Mouse (Mus musculus) lung, postnatal 0 days (tissue): ENCODE measurements around the gene Abracl.

Experiments
- CTCF ChIP-seq: IDR thresholded peaks from 2 replicates; pipeline ENCODE4 v1.5.1; 2016; ENCODE audit warnings: antibody characterized with exemption, mild to moderate bottlenecking
- EP300 ChIP-seq: IDR thresholded peaks from 2 replicates; pipeline ENCODE4 v1.6.1; 2016; ENCODE audit warnings: antibody characterized with exemption, mild to moderate bottlenecking, control low read depth

DNA sequence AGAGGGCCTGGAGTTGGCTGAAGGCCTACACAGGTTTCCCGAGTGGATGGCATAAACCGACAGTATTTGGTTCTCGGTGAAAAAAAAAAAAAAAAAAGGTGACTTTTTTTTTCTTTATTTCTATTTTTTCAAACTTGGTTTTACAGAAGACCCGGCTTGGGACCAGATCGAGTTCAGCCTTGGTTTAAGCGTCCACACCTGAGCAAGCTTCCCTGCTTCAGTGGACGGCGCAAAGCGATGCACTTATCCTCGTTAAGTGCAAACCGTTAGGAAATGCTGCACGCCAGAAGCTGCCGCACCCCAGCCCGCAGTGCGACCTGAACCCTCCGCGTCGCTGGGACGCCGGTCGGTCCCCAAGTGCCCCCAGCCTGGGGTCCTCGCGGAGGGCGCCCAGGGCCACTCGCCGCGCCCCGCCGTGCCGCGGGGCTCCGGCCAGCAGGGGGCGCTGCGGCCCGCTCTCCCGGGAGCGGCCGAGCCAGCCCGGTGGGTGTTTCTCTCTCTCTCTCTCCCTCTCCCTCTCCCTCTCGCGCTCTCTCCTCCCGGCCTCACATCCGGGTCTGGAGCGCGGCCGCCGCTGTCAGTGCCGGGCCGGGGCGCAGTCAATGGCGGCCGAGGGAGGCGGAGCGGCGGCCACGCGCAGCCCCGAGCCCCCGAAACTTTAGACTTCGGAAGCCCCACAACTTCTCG lies 32.1 kb upstream of the Abracl start:
- TF ChIP-seq CTCF (peak; percentile 62), EP300 (no peak)
